Mouse (Mus musculus): ENCODE results near the gene Hist1h3c. TPM values are rescaled to one million over a fixed set of nuclear protein-coding genes. Genes with fewer than 3 reads are reported as not detected.

Gene Hist1h3c
- polyA plus RNA-seq, 1 experiment from 2014 or later = 2.7 TPM

DNA sequence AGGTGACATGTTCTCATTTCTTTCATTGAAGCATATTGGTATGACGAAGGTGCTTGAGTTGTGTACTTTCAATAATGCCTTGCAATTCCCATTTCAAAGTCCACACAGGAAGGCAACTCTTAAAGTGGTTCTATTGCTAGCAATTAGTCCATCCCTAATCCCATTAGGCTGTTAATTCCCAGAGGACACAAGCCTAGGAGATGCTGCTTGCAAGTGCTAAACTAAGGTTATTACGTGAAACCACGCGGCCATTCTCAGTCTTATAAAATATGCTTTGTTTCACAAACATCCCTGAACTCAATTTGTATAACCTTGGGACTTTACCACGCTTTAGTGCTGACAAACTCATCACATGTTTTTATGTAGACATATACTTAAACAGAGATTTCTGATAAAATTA is 8.3 kb downstream of the Hist1h3c start:
- Histone ChIP-seq H3K27me3 (ENCODE audit: control insufficient read depth, insufficient read depth, low read length) (no peaks in the 10 kb centered on the region), H3K4me1 (ENCODE audit: control insufficient read depth in 2 of 2, insufficient read depth in 2 of 2, low read length in 2 of 2) (peaks cover 0 to 15% of the 10 kb centered on the region in 2 experiments; a peak in 1 of 4 replicates), H3K4me2 (ENCODE audit: low read length) (no peak overlapping the region), H3K4me3 (ENCODE audit: control insufficient read depth in 1 of 2, insufficient read depth in 1 of 2, low read depth in 1 of 2, low read length in 2 of 2) (no peak overlapping the region), H3K36me3 (ENCODE audit: control insufficient read depth, insufficient read depth, low read length) (no peaks in the 10 kb centered on the region), H3K9me3 (ENCODE audit: control insufficient read depth, low read length) (no peaks in the 10 kb centered on the region), H3K9ac (ENCODE audit: low read length) (no peak overlapping the region), H3K27ac (replicated peaks in 1 of 2; ENCODE audit: control insufficient read depth in 1 of 2, insufficient read depth in 1 of 2, low read depth in 2 of 2, low read length in 2 of 2) (no peak overlapping the region)
- no peak for ATAC-seq (ENCODE audit: insufficient number of reproducible peaks, insufficient read depth, low FRiP score, low read depth)
- 90% methylated on average over 5 of the region's 5 CpGs for WGBS

DNA sequence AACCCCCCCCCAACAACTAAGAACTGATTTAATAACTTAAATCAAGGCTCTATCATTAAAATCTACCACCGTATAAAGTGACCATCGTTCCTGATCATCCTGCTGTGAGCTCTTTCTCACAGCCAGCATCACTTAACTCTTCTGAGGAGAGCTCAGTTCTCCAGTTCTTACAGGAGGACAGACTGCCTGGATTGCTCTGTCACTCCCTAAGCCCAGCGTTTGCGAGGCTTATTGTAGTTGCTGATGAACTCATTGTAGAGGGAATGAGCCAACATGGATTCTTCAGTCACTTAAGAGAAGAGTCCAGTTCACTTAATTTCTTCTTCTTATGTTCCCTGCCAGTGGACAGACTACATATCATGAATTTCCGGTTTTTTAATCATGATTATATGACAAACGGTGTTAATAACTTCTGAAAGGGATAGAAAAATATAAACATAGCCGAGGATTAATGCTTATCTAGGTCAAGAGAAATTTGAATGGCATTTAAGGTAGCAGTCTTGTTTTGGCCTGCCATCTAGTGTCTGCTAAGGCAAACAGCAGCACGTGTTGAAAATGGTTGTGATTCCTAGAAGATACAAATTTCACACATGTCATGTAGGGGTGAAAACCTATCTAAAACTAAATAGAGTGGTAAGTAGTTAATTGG is 13.1 kb downstream of the Hist1h3c start:
- no peak overlapping the region for H3K4me2 ChIP-seq (ENCODE audit: low read length)
- no peaks in the 10 kb centered on the region for H3K36me3 ChIP-seq (ENCODE audit: control insufficient read depth, insufficient read depth, low read length)
- H3K27me3 ChIP-seq (ENCODE audit: control insufficient read depth, insufficient read depth, low read length) = no peaks in the 10 kb centered on the region
- WGBS = 23% methylated on average over 8 of the region's 8 CpGs
- H3K9me3 ChIP-seq (ENCODE audit: control insufficient read depth, low read length) = no peaks in the 10 kb centered on the region
- no peak overlapping the region for H3K27ac ChIP-seq (replicated peaks in 1 of 2; ENCODE audit: control insufficient read depth in 1 of 2, insufficient read depth in 1 of 2, low read depth in 2 of 2, low read length in 2 of 2)
- no peak overlapping the region for H3K4me3 ChIP-seq (ENCODE audit: control insufficient read depth in 1 of 2, insufficient read depth in 1 of 2, low read depth in 1 of 2, low read length in 2 of 2)
- no peak for ATAC-seq (ENCODE audit: insufficient number of reproducible peaks, insufficient read depth, low FRiP score, low read depth)
- no peak overlapping the region for H3K9ac ChIP-seq (ENCODE audit: low read length)
- H3K4me1 ChIP-seq (ENCODE audit: control insufficient read depth in 2 of 2, insufficient read depth in 2 of 2, low read length in 2 of 2) = peaks cover 4 to 5% of the 10 kb centered on the region in 2 experiments; a peak in 3 of 4 replicates

DNA sequence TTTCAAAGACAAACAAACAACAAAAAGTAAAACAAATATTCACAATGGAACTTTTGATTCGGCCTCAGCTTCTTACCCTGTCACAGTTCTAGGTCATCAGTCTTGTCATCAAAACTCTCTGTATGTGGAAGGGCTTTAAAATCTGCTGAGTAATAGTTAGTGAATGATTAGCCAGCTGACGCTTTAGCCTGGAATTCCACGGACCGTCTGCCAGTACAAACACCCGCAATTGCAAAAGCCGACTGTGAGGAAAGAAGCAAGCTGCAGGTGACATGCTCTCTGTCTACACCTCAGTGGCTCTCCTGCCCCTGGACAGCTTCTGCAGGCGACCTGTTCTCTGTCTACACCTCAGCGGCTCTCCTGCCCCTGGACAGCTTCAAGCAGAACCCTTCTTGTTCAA is 14.9 kb downstream of the Hist1h3c start:
- no peaks in the 10 kb centered on the region for H3K27me3 ChIP-seq (ENCODE audit: control insufficient read depth, insufficient read depth, low read length)
- no peaks in the 10 kb centered on the region for H3K36me3 ChIP-seq (ENCODE audit: control insufficient read depth, insufficient read depth, low read length)
- H3K4me3 ChIP-seq (ENCODE audit: control insufficient read depth in 1 of 2, insufficient read depth in 1 of 2, low read depth in 1 of 2, low read length in 2 of 2) = no peak overlapping the region
- H3K4me1 ChIP-seq (ENCODE audit: control insufficient read depth in 2 of 2, insufficient read depth in 2 of 2, low read length in 2 of 2) = peaks cover 4 to 5% of the 10 kb centered on the region in 2 experiments; a peak in 3 of 4 replicates
- 0 out of 2 replicates have a peak overlapping the region, but pooled peaks have one; percentile 8 for H3K4me2 ChIP-seq (ENCODE audit: low read length)
- H3K27ac ChIP-seq (replicated peaks in 1 of 2; ENCODE audit: control insufficient read depth in 1 of 2, insufficient read depth in 1 of 2, low read depth in 2 of 2, low read length in 2 of 2) = no peak overlapping the region
- WGBS = 11% methylated on average over 8 of the region's 8 CpGs
- H3K9me3 ChIP-seq (ENCODE audit: control insufficient read depth, low read length) = no peaks in the 10 kb centered on the region
- H3K9ac ChIP-seq (ENCODE audit: low read length) = no peak overlapping the region
- no peak for ATAC-seq (ENCODE audit: insufficient number of reproducible peaks, insufficient read depth, low FRiP score, low read depth)

DNA sequence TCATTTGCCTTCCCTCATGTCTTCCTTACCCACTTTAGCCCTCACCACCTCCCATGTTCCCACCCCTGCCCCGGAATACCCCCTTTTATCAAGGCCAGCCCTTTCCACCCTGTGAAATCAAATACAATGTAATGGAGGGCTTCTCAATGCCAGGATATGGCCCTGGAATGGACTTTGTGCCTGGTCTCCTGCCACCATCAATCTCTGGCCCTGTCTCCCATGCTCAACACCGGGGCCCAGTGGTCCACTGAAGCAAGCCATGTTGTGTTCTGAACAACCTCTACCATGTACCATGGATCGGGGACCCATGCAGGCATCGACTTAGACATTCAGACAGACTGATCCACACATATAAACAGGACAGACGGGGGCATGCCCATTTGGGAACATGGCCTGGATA is 15.7 kb downstream of the Hist1h3c start:
- Histone ChIP-seq H3K9ac (ENCODE audit: low read length) (no peak overlapping the region), H3K4me1 (ENCODE audit: control insufficient read depth in 2 of 2, insufficient read depth in 2 of 2, low read length in 2 of 2) (peaks cover 7% of the 10 kb centered on the region in 2 experiments), H3K4me3 (ENCODE audit: control insufficient read depth in 1 of 2, insufficient read depth in 1 of 2, low read depth in 1 of 2, low read length in 2 of 2) (no peak overlapping the region), H3K4me2 (ENCODE audit: low read length) (no peak overlapping the region), H3K27ac (replicated peaks in 1 of 2; ENCODE audit: control insufficient read depth in 1 of 2, insufficient read depth in 1 of 2, low read depth in 2 of 2, low read length in 2 of 2) (no peak overlapping the region), H3K36me3 (ENCODE audit: control insufficient read depth, insufficient read depth, low read length) (no peaks in the 10 kb centered on the region), H3K27me3 (ENCODE audit: control insufficient read depth, insufficient read depth, low read length) (no peaks in the 10 kb centered on the region), H3K9me3 (ENCODE audit: control insufficient read depth, low read length) (no peaks in the 10 kb centered on the region)
- WGBS = 95% methylated on average over 5 of the region's 5 CpGs
- no peak for ATAC-seq (ENCODE audit: insufficient number of reproducible peaks, insufficient read depth, low FRiP score, low read depth)

DNA sequence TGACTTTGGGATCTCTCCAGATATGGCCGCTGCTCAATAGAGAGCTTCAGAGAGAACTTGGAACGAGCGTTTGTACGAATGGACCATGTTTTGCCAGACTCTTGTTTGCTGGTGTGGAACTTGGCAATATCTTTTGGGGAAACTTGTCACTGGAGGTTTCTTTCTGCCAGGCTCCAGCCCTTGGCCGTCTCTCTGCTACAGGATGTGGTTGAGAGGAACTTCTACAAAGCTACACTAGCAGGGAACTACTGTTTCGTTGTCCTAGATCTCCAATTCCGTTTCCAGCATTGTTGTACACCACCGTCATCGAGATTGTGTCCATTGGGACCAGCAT is 16.2 kb downstream of the Hist1h3c start:
- Histone ChIP-seq H3K36me3 (ENCODE audit: control insufficient read depth, insufficient read depth, low read length) (no peaks in the 10 kb centered on the region), H3K4me1 (ENCODE audit: control insufficient read depth in 2 of 2, insufficient read depth in 2 of 2, low read length in 2 of 2) (peaks cover 10 to 11% of the 10 kb centered on the region in 2 experiments), H3K4me2 (ENCODE audit: low read length) (no peak overlapping the region), H3K4me3 (ENCODE audit: control insufficient read depth in 1 of 2, insufficient read depth in 1 of 2, low read depth in 1 of 2, low read length in 2 of 2) (no peak overlapping the region), H3K9ac (ENCODE audit: low read length) (no peak overlapping the region), H3K9me3 (ENCODE audit: control insufficient read depth, low read length) (no peaks in the 10 kb centered on the region), H3K27me3 (ENCODE audit: control insufficient read depth, insufficient read depth, low read length) (no peaks in the 10 kb centered on the region), H3K27ac (replicated peaks in 1 of 2; ENCODE audit: control insufficient read depth in 1 of 2, insufficient read depth in 1 of 2, low read depth in 2 of 2, low read length in 2 of 2) (no peak overlapping the region)
- WGBS = 86% methylated on average over 9 of the region's 9 CpGs
- no peak for ATAC-seq (ENCODE audit: insufficient number of reproducible peaks, insufficient read depth, low FRiP score, low read depth)

DNA sequence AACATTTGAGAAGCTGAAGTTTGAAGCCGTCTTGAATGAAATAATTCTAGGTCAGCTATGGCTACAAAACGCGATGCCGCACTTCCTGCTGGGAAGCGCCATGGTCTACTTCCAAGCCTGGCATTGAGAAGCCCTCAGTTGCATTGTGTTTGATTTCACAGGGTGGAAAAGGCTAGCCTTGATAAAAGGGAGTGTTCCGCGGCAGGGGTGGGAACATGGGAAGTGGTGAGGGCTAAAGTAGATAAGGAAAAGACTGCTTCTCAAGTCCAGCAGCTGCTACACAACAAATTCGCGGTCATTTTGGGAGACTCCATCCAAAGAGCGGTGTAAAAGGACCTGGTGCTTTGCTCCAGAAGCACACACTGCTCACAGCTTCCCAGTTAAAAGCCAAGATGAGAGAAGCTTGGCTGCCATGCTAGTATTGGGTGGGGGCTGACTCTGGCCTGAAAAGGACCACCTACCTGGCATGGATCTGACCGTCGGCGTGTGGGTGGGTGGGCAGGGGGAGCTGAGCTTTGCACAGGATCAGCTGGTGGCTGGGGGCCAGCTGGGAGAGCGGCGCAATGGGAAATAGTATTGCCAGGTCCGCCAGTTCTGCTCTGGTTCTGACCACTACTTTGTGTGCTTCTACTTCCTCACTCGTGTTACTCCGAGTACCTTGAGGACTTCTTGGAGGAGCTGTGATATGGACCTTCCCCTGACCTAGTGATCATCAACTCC is 16.8 kb downstream of the Hist1h3c start:
- no peak overlapping the region for H3K4me3 ChIP-seq (ENCODE audit: control insufficient read depth in 1 of 2, insufficient read depth in 1 of 2, low read depth in 1 of 2, low read length in 2 of 2)
- no peak for ATAC-seq (ENCODE audit: insufficient number of reproducible peaks, insufficient read depth, low FRiP score, low read depth)
- H3K4me1 ChIP-seq (ENCODE audit: control insufficient read depth in 2 of 2, insufficient read depth in 2 of 2, low read length in 2 of 2) = peaks cover 12 to 15% of the 10 kb centered on the region in 2 experiments
- no peaks in the 10 kb centered on the region for H3K27me3 ChIP-seq (ENCODE audit: control insufficient read depth, insufficient read depth, low read length)
- H3K36me3 ChIP-seq (ENCODE audit: control insufficient read depth, insufficient read depth, low read length) = no peaks in the 10 kb centered on the region
- no peak overlapping the region for H3K27ac ChIP-seq (replicated peaks in 1 of 2; ENCODE audit: control insufficient read depth in 1 of 2, insufficient read depth in 1 of 2, low read depth in 2 of 2, low read length in 2 of 2)
- H3K4me2 ChIP-seq (ENCODE audit: low read length) = no peak overlapping the region
- no peak overlapping the region for H3K9ac ChIP-seq (ENCODE audit: low read length)
- no peaks in the 10 kb centered on the region for H3K9me3 ChIP-seq (ENCODE audit: control insufficient read depth, low read length)
- WGBS = 71% methylated on average over 18 of the region's 18 CpGs

DNA sequence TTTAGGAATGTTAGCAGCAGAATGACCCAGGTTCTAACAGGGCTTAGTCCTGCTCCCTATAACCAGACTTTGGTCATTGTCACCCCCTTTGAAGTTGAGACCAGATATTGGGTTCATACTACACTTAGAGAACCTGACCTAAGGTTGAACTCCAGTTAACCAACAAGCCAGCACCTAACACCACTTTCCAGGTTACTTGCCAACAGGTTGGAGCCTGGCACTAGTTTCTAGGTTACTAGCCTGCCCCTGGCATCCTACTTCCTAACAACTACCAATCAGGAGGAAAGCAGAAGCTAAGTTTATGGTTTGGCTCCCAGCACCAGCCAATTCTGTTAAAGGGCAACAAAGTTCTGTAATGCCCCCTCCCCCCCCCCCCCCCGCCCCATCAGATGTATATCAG is 20.2 kb downstream of the Hist1h3c start:
- H3K36me3 ChIP-seq (ENCODE audit: control insufficient read depth, insufficient read depth, low read length) = no peaks in the 10 kb centered on the region
- H3K27me3 ChIP-seq (ENCODE audit: control insufficient read depth, insufficient read depth, low read length) = no peaks in the 10 kb centered on the region
- no peak overlapping the region for H3K9ac ChIP-seq (ENCODE audit: low read length)
- H3K9me3 ChIP-seq (ENCODE audit: control insufficient read depth, low read length) = no peaks in the 10 kb centered on the region
- no peak overlapping the region for H3K4me2 ChIP-seq (ENCODE audit: low read length)
- peaks cover 10 to 11% of the 10 kb centered on the region in 2 experiments; a peak in 3 of 4 replicates for H3K4me1 ChIP-seq (ENCODE audit: control insufficient read depth in 2 of 2, insufficient read depth in 2 of 2, low read length in 2 of 2)
- no peak for ATAC-seq (ENCODE audit: insufficient number of reproducible peaks, insufficient read depth, low FRiP score, low read depth)
- H3K27ac ChIP-seq (replicated peaks in 1 of 2; ENCODE audit: control insufficient read depth in 1 of 2, insufficient read depth in 1 of 2, low read depth in 2 of 2, low read length in 2 of 2) = no peak overlapping the region
- 73% methylated on average over 1 of the region's 1 CpGs for WGBS
- H3K4me3 ChIP-seq (ENCODE audit: control insufficient read depth in 1 of 2, insufficient read depth in 1 of 2, low read depth in 1 of 2, low read length in 2 of 2) = no peak overlapping the region

All from heart, embryonic 14.5 days (tissue).